Mouse (Mus musculus) urinary bladder, adult 2 months (tissue): ENCODE measurements around the gene Crnkl1. TPM values are rescaled to one million over a fixed set of nuclear protein-coding genes. Genes with fewer than 3 reads are reported as not detected.

Experiments
- DNase-seq: peaks from one replicate; pipeline ENCODE4 v3.0.0; 2022; ENCODE audit warnings: low spot score
- polyA plus RNA-seq: library from polyadenylated mRNA; depleted of rRNA; stranded (reverse); fragments of >200 nt; gene quantifications from 2 replicates; pipeline ENCODE4 v1.2.3, GENCODE M21; 2012; rRNA removed

Crnkl1 gene
- 12.9 and 13.5 TPM in 2 replicates for polyA plus RNA-seq

GRCm38 (mm10) chr2:145934339-145935231, at the start of gene Crnkl1, which contains the start of gene Cfap61:
Gene Crnkl1 (minus strand): TSS chr2:145935014.
Gene Cfap61 (plus strand): TSS chr2:145934784.
- DNase-seq: peak; percentile 83

GRCm38 (mm10) chr2:145982317-145983045, 47.7 kb upstream of the Crnkl1 start:
- DNase-seq: no peak

- no peak for DNase-seq
Measured at GRCm38 (mm10) chr2:145981699-145982112, 46.9 kb upstream of the Crnkl1 start.

- no peak for DNase-seq
Measured at GRCm38 (mm10) chr2:145980881-145981280, 46.1 kb upstream of the Crnkl1 start.

- DNase-seq: no peak
Measured at GRCm38 (mm10) chr2:145979616-145980015, 44.8 kb upstream of the Crnkl1 start.

GRCm38 (mm10) chr2:145972571-145972970, 37.8 kb upstream of the Crnkl1 start:
- no peak for DNase-seq

GRCm38 (mm10) chr2:145971237-145972010, 36.6 kb upstream of the Crnkl1 start:
- DNase-seq: no peak

- no peak for DNase-seq
Measured at GRCm38 (mm10) chr2:145970751-145971150, 35.9 kb upstream of the Crnkl1 start.

- no peak for DNase-seq
Measured at GRCm38 (mm10) chr2:145961861-145962260, 27.0 kb upstream of the Crnkl1 start.

GRCm38 (mm10) chr2:145958551-145958950, 23.7 kb upstream of the Crnkl1 start:
- DNase-seq: no peak

- no peak for DNase-seq
Measured at GRCm38 (mm10) chr2:145958097-145958496, 23.3 kb upstream of the Crnkl1 start.

GRCm38 (mm10) chr2:145957450-145957849, 22.6 kb upstream of the Crnkl1 start:
- no peak for DNase-seq

- DNase-seq: no peak
Measured at GRCm38 (mm10) chr2:145956318-145956717, 21.5 kb upstream of the Crnkl1 start.

GRCm38 (mm10) chr2:145955844-145956243, 21.0 kb upstream of the Crnkl1 start:
- DNase-seq: no peak

- DNase-seq: no peak
Measured at GRCm38 (mm10) chr2:145952726-145953125, 17.9 kb upstream of the Crnkl1 start.

- DNase-seq: no peak
Measured at GRCm38 (mm10) chr2:145950239-145950638, 15.4 kb upstream of the Crnkl1 start.

- no peak for DNase-seq
Measured at GRCm38 (mm10) chr2:145949475-145950068, 14.8 kb upstream of the Crnkl1 start.

GRCm38 (mm10) chr2:145948402-145948954, 13.7 kb upstream of the Crnkl1 start:
- DNase-seq: no peak

GRCm38 (mm10) chr2:145944286-145944685, 9.5 kb upstream of the Crnkl1 start:
- no peak for DNase-seq

- no peak for DNase-seq
Measured at GRCm38 (mm10) chr2:145941403-145941802, 6.6 kb upstream of the Crnkl1 start.

GRCm38 (mm10) chr2:145936975-145937374, 2.2 kb upstream of the Crnkl1 start:
- DNase-seq: no peak
